Mouse (Mus musculus): ENCODE measurements around the gene C5ar2.

DNA sequence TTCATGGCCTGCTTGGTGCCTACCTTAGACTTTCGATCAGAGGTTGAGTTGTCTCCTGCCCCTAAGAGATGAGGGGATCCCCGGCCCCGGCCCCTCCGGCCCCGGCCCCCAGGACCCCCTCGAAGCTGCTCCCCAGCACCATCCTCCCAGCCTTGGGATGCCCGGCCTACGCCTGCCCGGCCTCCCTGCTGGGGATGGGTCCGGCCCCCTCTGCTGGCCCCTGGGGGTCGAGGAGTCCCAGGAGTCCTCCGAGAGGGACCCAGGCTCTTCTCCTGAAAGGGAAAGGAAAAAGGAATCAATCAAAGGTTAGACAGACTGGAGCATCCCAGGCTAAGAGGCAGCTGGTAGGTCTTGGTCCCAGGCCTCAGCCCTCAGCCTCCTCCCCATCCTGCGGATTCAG, 38.4 kb upstream of the C5ar2 start:
- TF ChIP-seq POLR2A (IDR thresholded peaks at IDR 0.05; ENCODE audit: insufficient read depth, low read depth, low read length) (no peak), EP300 (IDR thresholded peaks at IDR 0.05; ENCODE audit: insufficient read depth, low read depth, low read length) (no peak)

Measured in heart, adult 2 months (tissue).